Mouse (Mus musculus): ENCODE measurements around the gene Ern1.

GRCm38 (mm10) chr11:106484875-106485274, 2.8 kb downstream of the Ern1 start:
- TF ChIP-seq ZC3H11A (IDR thresholded peaks at IDR 0.05; ENCODE audit: borderline replicate concordance, low read depth, low read length) (no peak), HCFC1 (IDR thresholded peaks at IDR 0.05; ENCODE audit: borderline replicate concordance, insufficient read depth, low read length) (no peak), ZNF384 (IDR thresholded peaks at IDR 0.05; ENCODE audit: low read depth, low read length) (no peak), CHD2 (IDR thresholded peaks at IDR 0.05; ENCODE audit: low read depth, low read length) (no peak), MAFK (IDR thresholded peaks at IDR 0.05; ENCODE audit: insufficient read depth, low read depth, low read length) (no peak)
